Mouse (Mus musculus): Measurements from ENCODE around the gene Gm5458. TPM values are rescaled to one million over a fixed set of nuclear protein-coding genes. Genes with fewer than 3 reads are reported as not detected.
"Not testable (repeated sequence)": the region's sequence is repeated elsewhere in the genome, so short reads cannot be mapped to it uniquely, and the experiment has no call there.

Gene Gm5458
- not detected in 2 replicates for polyA plus RNA-seq (2016; fragmentation: Nextera tagmentation; extraction: Ambion mirVana)

GRCm38 (mm10) chr14:19602481-19602880 is at the start of gene Gm5458:
Gene Gm5458, minus strand, starts transcription at chr14:19602581.
- not testable (repeated sequence) for H3K36me3 ChIP-seq; H3K4me2 ChIP-seq (replicated peaks); H3K27me3 ChIP-seq; H3K9me3 ChIP-seq; ATAC-seq (ENCODE audit: low FRiP score, low read depth); H3K9ac ChIP-seq (replicated peaks); H3K4me1 ChIP-seq; H3K27ac ChIP-seq (replicated peaks); H3K4me3 ChIP-seq
- 95% methylated on average over 1 of the region's 2 CpGs for WGBS

- Histone ChIP-seq H3K27ac (replicated peaks) (no peak overlapping the region), H3K4me3 (no peak overlapping the region), H3K36me3 (no peaks in the 10 kb centered on the region), H3K9me3 (no peaks in the 10 kb centered on the region), H3K4me2 (replicated peaks) (no peak overlapping the region), H3K4me1 (no peaks in the 10 kb centered on the region), H3K9ac (replicated peaks) (no peak overlapping the region), H3K27me3 (no peaks in the 10 kb centered on the region)
- WGBS = 90% methylated on average over 3 of the region's 3 CpGs
- no peak for ATAC-seq (ENCODE audit: low FRiP score, low read depth)
These were observed 43.9 kb upstream of the Gm5458 start for GRCm38 (mm10) chr14:19646232-19646631.

DNA sequence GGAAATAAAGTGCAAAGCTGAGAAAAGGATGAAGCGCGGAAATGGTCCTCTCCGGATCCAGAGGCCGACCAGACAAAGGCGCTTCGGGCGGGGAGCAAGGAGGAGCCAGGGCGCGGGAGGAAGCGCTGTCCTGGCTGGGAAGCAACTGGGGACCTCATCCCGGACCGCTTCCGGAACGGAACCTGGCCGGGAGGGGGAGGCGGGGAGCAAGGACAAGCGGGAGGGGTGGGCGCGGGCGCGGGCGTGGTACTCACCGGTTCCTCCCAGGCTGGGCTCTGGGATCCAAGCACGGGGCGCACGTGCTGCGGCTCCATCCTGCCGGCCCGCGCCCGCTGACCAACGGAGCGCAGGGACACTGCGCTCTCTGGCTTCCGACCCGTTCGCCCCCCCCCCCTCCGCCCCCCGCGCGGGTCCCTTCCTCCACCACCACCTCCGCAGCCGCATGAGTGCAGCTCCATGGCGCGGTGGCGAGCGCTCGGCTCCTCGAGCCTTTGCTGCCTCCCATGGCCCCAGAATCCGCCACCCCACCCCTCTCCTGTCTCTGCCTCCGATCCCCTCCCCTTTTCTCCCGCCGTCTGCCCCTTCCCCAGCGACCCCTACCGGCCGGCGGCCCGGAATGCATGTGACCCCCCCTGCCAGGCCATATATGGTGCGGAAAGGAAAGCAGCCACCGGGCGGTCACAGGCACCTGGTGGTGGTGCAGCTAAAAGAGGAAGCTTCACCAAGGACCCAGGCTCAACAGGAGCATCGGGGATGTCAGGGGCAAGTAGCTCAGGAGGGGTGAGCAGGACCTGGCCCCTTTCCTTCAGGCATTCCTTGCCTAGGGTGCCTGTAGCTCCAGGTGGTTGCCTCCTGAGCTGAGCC is 17.3 kb downstream of the Gm5458 start, which contains the start of gene Gm2237:
TSS of gene Gm2237 (minus strand) at position 332 of the 864 bp plus-strand sequence.
- not testable (repeated sequence) for H3K4me1 ChIP-seq; H3K36me3 ChIP-seq; H3K27me3 ChIP-seq; H3K9me3 ChIP-seq; ATAC-seq (ENCODE audit: low FRiP score, low read depth)
- H3K4me3 ChIP-seq = peak within 1 kb of the TSS; percentile 52
- under 1% methylated on average over 16 of the region's 62 CpGs for WGBS
- H3K27ac ChIP-seq (replicated peaks) = peak within 1 kb of the TSS; percentile 60
- H3K9ac ChIP-seq (replicated peaks) = peak within 1 kb of the TSS; percentile 55
- peak within 1 kb of the TSS; percentile 54 for H3K4me2 ChIP-seq (replicated peaks)

DNA sequence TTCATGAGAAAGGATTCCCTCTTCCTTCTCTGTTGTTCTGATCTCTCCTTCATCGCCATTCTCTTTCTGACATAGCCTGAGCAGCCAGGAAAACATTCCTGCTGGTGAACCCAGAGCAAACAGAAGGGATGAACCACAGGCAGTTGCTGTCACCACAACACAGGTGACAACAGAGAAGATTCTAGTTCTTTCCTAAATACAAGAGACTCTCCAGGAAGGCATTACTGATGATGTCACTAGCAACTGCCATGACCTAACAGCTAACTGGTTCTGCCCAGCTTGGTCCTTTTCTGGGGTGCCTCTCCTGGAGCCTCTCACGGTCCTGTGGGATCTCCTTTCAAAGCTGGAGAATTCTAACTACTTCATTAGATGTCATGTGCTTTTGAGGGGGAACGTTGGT is 52.5 kb downstream of the Gm5458 start, which contains the start of gene Gm2244:
TSS of gene Gm2244 (minus strand) at position 101 of the 400 bp plus-strand sequence.
- H3K4me3 ChIP-seq = not testable (repeated sequence)

More for the DNA sequence above, 52.5 kb downstream of the Gm5458 start, which contains the start of gene Gm2244:
- not testable (repeated sequence) for ATAC-seq (ENCODE audit: low FRiP score, low read depth); H3K36me3 ChIP-seq; H3K27me3 ChIP-seq; H3K4me1 ChIP-seq; H3K27ac ChIP-seq (replicated peaks); H3K4me2 ChIP-seq (replicated peaks); H3K9ac ChIP-seq (replicated peaks); H3K9me3 ChIP-seq
- WGBS = 89% methylated on average over 1 of the region's 3 CpGs

Other genes starting within 250 kb of the Gm5458 start
- 2.3 and 3.8 TPM in 2 replicates for gene Gm21738, start 183.7 kb downstream of the Gm5458 start, polyA plus RNA-seq (2016; fragmentation: Nextera tagmentation; extraction: Ambion mirVana)
- 0.14 and 0.31 TPM in 2 replicates for gene Gm2244, start 52.6 kb downstream of the Gm5458 start, polyA plus RNA-seq (2016; fragmentation: Nextera tagmentation; extraction: Ambion mirVana)
- gene Gm2237, start 17.4 kb downstream of the Gm5458 start, polyA plus RNA-seq (2016; fragmentation: Nextera tagmentation; extraction: Ambion mirVana) = 2.9 and 3.9 TPM in 2 replicates
- gene Nid2, start 148.7 kb upstream of the Gm5458 start, polyA plus RNA-seq (2016; fragmentation: Nextera tagmentation; extraction: Ambion mirVana) = 48.7 and 60.8 TPM in 2 replicates
- gene Rtraf, start 221.2 kb upstream of the Gm5458 start, polyA plus RNA-seq (2016; fragmentation: Nextera tagmentation; extraction: Ambion mirVana) = 233 and 234 TPM in 2 replicates